Mouse (Mus musculus) forebrain, embryonic 11.5 days (tissue): Measurements from ENCODE around the gene Phlda1. TPM values are rescaled to one million over a fixed set of nuclear protein-coding genes. Genes with fewer than 3 reads are reported as not detected.

Experiments used
- ATAC-seq: fragments of 200-750 bp; cut with Nextera tagmentation; replicated peaks from 2 replicates; pipeline ENCODE4 v1.8.0; 2017; ENCODE audit warnings: moderate TSS enrichment; ENCODE audit not compliant: low FRiP score
- DNase-seq: peaks from one replicate; pipeline ENCODE4 v3.0.0-alpha.2; 2017; ENCODE audit warnings: low spot score
- H3K27ac ChIP-seq: fragments of 300-500 bp; sonication (generic); 2 replicates; pipeline ENCODE4 v1.5.1; 2014; ENCODE audit warnings: low read depth, low read length
- H3K27me3 ChIP-seq: fragments of 300-500 bp; sonication (generic); 2 replicates; pipeline ENCODE4 v1.6.1; 2014; ENCODE audit warnings: mild to moderate bottlenecking, low read length, mixed read lengths; ENCODE audit not compliant: control insufficient read depth, insufficient read depth
- H3K36me3 ChIP-seq: fragments of 300-500 bp; sonication (generic); 2 replicates; pipeline ENCODE4 v1.6.1; 2014; ENCODE audit warnings: mild to moderate bottlenecking, low read length, moderate library complexity, mixed read lengths; ENCODE audit not compliant: control insufficient read depth, insufficient read depth
- H3K4me1 ChIP-seq: fragments of 300-500 bp; sonication (generic); replicated peaks from 2 replicates; pipeline ENCODE4 v1.6.1; 2014; ENCODE audit warnings: low read length, mixed read lengths; ENCODE audit not compliant: control insufficient read depth, insufficient read depth
- H3K4me2 ChIP-seq: fragments of 300-500 bp; sonication (generic); 2 replicates; pipeline ENCODE4 v1.6.1; 2014; ENCODE audit warnings: low read depth, mild to moderate bottlenecking, low read length, moderate library complexity, mixed read lengths; ENCODE audit not compliant: severe bottlenecking
- H3K4me3 ChIP-seq: fragments of 300-500 bp; sonication (generic); 2 replicates; pipeline ENCODE4 v1.5.1; 2014; ENCODE audit warnings: low read depth, low read length
- H3K9ac ChIP-seq: fragments of 300-500 bp; sonication (generic); 2 replicates; pipeline ENCODE4 v1.6.1; 2014; ENCODE audit warnings: low read length
- H3K9me3 ChIP-seq: fragments of 300-500 bp; sonication (generic); 2 replicates; pipeline ENCODE4 v1.6.1; 2016; ENCODE audit warnings: low read length, mixed read lengths; ENCODE audit not compliant: control insufficient read depth
- WGBS: fragments of 180-500 bp; shearing (Covaris S2); extraction: QIAGEN DNeasy Blood & Tissue Kit; methylation state at CpG from one replicate; pipeline ENCODE4 v1.1.7; 2014; 5-methylcytosine and 5-hydroxymethylcytosine counted together
- polyA plus RNA-seq: library from polyadenylated mRNA; unstranded; fragments of >200 nt; fragmentation: Nextera tagmentation; extraction: Ambion mirVana; gene quantifications from 2 replicates; pipeline ENCODE4 v1.2.1, GENCODE M21; 2014

Phlda1 gene
- polyA plus RNA-seq, 1 experiment from 2014 or later = 12.5 TPM

DNA sequence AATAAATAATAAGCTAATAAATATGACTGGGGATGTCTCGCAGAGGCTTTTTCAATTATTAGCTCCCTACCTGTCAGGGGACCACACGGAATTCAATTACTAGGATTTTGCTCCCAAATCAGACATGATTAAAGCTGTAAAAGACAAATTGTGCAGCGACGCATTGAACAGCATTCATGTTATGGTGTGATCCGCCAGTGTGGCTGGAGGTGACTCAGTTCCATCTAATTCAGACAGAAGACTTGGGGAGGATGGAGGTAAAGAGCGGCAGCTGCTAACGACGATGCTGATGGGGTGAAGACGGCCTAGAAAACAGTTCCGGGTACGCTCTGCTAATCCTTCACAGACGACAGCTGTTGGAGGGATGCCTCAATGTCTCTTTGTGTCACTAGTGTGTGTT, 17.8 kb downstream of the Phlda1 start:
- Histone ChIP-seq H3K4me3 (no peak overlapping the region), H3K9me3 (no peaks in the 10 kb centered on the region), H3K4me1 (no peaks in the 10 kb centered on the region), H3K27me3 (no peaks in the 10 kb centered on the region), H3K36me3 (no peaks in the 10 kb centered on the region), H3K9ac (no peak overlapping the region), H3K27ac (no peak overlapping the region), H3K4me2 (no peak overlapping the region)
- DNase-seq = no peak
- WGBS = 48% methylated on average over 12 of the region's 12 CpGs
- ATAC-seq = no peak

DNA sequence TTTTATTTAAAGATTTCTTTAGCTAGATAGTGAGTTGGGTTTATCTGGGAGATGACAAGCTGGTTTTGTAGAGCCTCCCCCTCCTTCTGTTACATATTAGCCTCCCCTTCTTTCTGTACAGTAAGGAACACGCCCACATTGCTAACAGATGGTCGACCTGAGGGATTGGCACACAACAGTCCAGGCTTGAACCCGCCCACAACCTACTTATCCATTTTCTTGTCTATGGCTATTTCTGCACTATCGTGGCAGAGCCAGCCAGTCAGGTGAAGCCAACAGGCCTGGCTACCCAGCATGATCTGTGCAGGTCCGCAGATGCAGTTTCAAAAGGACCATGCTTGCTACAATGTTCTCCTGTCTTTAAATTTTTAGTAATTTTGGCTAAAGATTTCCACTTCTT, 21.0 kb downstream of the Phlda1 start:
- H3K9me3 ChIP-seq = no peaks in the 10 kb centered on the region
- no peaks in the 10 kb centered on the region for H3K27me3 ChIP-seq
- no peak overlapping the region for H3K9ac ChIP-seq
- no peak overlapping the region for H3K27ac ChIP-seq
- no peak for ATAC-seq
- no peaks in the 10 kb centered on the region for H3K4me1 ChIP-seq
- 88% methylated on average over 5 of the region's 5 CpGs for WGBS
- no peak overlapping the region for H3K4me2 ChIP-seq
- no peak overlapping the region for H3K4me3 ChIP-seq
- no peaks in the 10 kb centered on the region for H3K36me3 ChIP-seq
- no peak for DNase-seq

DNA sequence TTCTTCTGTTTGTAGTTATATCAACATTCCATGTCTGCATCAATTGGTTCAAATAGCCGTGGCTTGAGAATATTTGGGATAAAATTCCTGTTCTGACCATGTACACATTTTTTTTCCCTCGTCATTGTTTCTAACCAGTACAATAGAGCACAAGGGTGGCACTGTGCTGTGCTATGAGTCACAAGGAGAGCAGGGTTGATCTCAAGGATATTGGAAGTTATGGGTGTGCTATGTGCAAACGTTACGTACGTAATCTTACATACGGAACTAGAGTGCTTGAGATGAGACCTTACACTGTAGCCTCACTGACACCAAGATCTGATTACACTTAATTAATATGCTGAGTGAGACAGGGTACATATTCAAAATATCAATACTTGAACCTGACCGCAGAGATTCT, 21.5 kb downstream of the Phlda1 start:
- Histone ChIP-seq H3K27me3 (no peaks in the 10 kb centered on the region), H3K27ac (no peak overlapping the region), H3K4me1 (no peaks in the 10 kb centered on the region), H3K4me2 (no peak overlapping the region), H3K4me3 (no peak overlapping the region), H3K9ac (no peak overlapping the region), H3K9me3 (no peaks in the 10 kb centered on the region), H3K36me3 (no peaks in the 10 kb centered on the region)
- ATAC-seq (no peak), DNase-seq (no peak)
- 91% methylated on average over 7 of the region's 7 CpGs for WGBS

DNA sequence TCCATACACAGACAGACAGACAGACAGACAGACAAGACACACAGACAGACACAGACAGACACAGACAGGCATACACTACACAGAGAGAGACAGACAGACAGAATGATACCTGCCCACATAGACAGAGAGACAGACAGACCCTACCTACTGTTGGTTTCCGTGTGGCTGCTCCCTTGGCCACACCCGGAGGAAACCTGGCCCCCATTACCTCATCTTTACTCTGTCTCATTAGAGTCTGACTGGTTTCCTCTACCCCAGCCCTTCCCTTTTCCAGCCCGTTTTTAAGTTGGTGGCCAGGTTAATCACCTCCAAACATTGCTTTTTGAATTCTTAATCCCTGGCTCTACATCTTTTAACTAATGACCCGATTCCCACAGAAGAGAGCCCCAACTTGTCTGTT, 22.2 kb downstream of the Phlda1 start:
- no peak overlapping the region for H3K27ac ChIP-seq
- no peaks in the 10 kb centered on the region for H3K27me3 ChIP-seq
- no peak overlapping the region for H3K4me3 ChIP-seq
- WGBS = 68% methylated on average over 4 of the region's 4 CpGs
- ATAC-seq (no peak), DNase-seq (no peak)
- H3K4me2 ChIP-seq = no peak overlapping the region
- no peak overlapping the region for H3K9ac ChIP-seq
- H3K4me1 ChIP-seq = no peaks in the 10 kb centered on the region
- no peaks in the 10 kb centered on the region for H3K9me3 ChIP-seq
- no peaks in the 10 kb centered on the region for H3K36me3 ChIP-seq

DNA sequence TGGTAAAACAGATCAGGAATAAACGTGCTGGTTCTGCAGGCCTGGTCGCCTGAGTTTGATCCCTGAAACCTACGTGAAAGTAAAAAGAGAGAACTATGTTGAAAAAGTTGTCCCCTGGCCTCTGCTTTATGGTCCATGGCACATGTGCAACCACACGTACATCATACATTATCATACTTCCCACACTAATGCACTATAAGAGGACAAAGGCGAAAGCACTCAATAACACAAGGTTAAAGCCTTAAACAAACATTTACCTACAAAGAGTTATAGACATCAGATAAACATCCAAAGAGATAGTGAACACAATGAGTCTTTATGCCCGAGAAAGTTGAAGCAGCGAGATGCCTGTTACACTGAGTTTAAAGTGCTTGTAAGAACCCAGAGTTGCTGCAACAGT, 24.3 kb downstream of the Phlda1 start:
- WGBS = 90% methylated on average over 7 of the region's 7 CpGs

DNA sequence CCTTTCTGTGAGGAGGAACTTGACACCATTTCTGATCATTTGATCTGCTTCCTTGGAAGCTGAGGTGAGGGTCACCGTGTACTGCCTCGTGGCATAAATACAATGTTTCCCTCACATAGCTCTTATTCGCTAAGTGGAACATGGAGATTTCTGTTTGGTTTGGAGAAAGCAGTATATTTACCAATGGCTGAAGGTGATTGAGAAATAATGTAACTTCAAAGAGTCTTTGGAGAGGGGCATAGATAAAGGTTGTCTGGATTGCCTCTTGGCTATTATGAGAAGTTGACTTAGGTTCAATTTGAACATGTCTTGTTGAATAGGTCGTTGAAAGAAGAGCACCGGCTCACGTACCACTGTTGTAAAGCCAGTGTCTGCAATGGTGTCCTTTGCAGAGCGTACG, 28.6 kb downstream of the Phlda1 start:
- Histone ChIP-seq H3K9me3 (no peaks in the 10 kb centered on the region), H3K4me2 (no peak overlapping the region), H3K36me3 (no peaks in the 10 kb centered on the region), H3K4me1 (no peaks in the 10 kb centered on the region; the same call in 1 of the 2 replicates), H3K9ac (no peak overlapping the region), H3K27me3 (no peaks in the 10 kb centered on the region; the same call in 1 of the 2 replicates), H3K27ac (no peak overlapping the region), H3K4me3 (no peak overlapping the region)
- DNase-seq = no peak
- WGBS = 83% methylated on average over 8 of the region's 8 CpGs
- no peak for ATAC-seq

More for the DNA sequence above, 24.3 kb downstream of the Phlda1 start:
- H3K27me3 ChIP-seq = no peaks in the 10 kb centered on the region; the same call in 1 of the 2 replicates
- ATAC-seq = no peak
- H3K4me1 ChIP-seq = no peaks in the 10 kb centered on the region
- no peak overlapping the region for H3K9ac ChIP-seq
- no peak for DNase-seq
- no peaks in the 10 kb centered on the region for H3K36me3 ChIP-seq
- no peak overlapping the region for H3K4me2 ChIP-seq
- H3K9me3 ChIP-seq = no peaks in the 10 kb centered on the region
- H3K4me3 ChIP-seq = no peak overlapping the region
- H3K27ac ChIP-seq = no peak overlapping the region

DNA sequence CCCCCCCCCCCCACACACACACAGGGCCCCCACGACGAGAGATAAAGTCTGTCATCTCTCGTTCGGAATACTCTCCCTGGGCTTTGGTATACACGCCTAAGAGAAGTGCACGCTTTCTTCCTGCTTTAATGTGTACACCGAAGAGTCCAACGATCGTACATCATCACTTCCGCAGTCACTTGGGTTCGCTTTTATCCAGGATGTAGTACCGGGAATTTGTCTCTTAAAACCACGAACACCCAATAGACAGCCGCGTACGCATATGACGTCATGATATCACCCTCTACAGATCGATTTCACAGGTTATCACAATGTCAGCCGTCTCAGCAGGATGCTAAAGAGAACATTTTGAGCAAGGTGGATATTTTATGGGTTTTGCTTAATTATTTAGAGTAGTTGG, 31.3 kb downstream of the Phlda1 start:
- no peak overlapping the region for H3K9ac ChIP-seq
- no peak overlapping the region for H3K27ac ChIP-seq
- H3K27me3 ChIP-seq = no peaks in the 10 kb centered on the region; the same call in 1 of the 2 replicates
- WGBS = 90% methylated on average over 19 of the region's 19 CpGs
- ATAC-seq (no peak), DNase-seq (no peak)
- no peaks in the 10 kb centered on the region; the same call in 1 of the 2 replicates for H3K4me1 ChIP-seq
- no peaks in the 10 kb centered on the region for H3K36me3 ChIP-seq
- H3K9me3 ChIP-seq = no peaks in the 10 kb centered on the region
- no peak overlapping the region for H3K4me2 ChIP-seq
- H3K4me3 ChIP-seq = no peak overlapping the region

DNA sequence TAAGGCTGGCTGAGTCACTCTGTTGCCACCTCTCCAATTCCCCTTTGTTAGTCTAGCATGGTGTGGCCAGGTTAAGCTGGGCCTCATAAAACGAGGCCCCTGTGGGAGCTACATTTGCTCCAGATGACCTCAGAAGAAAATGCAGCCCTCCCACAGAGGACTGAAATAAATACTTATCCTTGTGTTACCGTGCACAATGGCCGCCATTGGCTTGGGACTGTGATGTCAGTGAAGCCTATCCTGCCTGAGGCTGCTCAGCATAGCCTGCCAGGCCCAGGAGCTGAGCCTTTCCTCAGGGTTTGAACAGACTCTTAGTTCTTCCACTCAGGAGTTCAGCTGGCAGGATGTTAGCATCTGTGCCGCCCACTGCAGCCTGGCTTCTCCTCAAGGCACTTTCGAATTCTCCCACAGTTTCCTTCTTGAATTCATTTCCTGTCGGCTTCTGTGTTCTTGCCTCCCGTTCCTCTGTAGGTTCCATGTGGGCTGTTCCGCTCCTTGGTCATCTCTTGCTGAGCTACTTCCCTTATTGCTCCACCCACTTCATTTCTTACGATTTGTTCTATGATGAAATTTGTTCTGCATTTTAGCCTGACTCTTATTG, 33.7 kb downstream of the Phlda1 start:
- no peaks in the 10 kb centered on the region; the same call in 1 of the 2 replicates for H3K27me3 ChIP-seq
- H3K9me3 ChIP-seq = no peaks in the 10 kb centered on the region
- H3K36me3 ChIP-seq = no peaks in the 10 kb centered on the region
- no peak overlapping the region for H3K27ac ChIP-seq
- H3K4me1 ChIP-seq = no peaks in the 10 kb centered on the region; the same call in 1 of the 2 replicates
- H3K9ac ChIP-seq = no peak overlapping the region
- peak; percentile 72 for ATAC-seq
- H3K4me3 ChIP-seq = no peak overlapping the region
- no peak overlapping the region for H3K4me2 ChIP-seq
- DNase-seq = peak; percentile 63
- 35% methylated on average over 9 of the region's 9 CpGs for WGBS

DNA sequence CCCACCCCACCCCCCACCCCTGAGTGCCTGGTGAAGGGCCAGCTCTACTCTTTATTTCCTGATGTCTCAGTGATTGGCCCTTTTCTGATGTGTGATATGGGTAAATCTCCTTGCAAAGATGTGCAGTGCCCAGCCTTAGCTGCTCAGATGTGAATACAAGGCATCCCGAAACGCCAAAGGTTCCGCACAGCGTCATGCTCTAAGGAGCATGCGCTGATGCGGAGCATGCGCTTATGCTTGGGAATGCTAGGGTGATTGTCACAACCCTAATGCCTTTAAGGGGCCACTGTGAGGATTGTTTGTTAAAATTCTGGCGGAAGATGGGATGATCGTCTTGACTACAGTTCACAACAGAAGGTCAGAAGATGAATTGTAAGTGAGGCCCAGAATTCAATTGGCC, 34.6 kb downstream of the Phlda1 start:
- Histone ChIP-seq H3K27ac (no peak overlapping the region), H3K36me3 (no peaks in the 10 kb centered on the region), H3K4me1 (no peaks in the 10 kb centered on the region; the same call in 1 of the 2 replicates), H3K4me2 (no peak overlapping the region), H3K4me3 (no peak overlapping the region), H3K9ac (no peak overlapping the region), H3K27me3 (no peaks in the 10 kb centered on the region), H3K9me3 (no peaks in the 10 kb centered on the region)
- ATAC-seq (no peak), DNase-seq (no peak)
- 73% methylated on average over 9 of the region's 9 CpGs for WGBS
